Mouse (Mus musculus) ES-E14 (cell line): ENCODE results near the gene Pif1. TPM values are rescaled to one million over a fixed set of nuclear protein-coding genes. Genes with fewer than 3 reads are reported as not detected.

Experiments used
- DNase-seq: peaks from one replicate; pipeline ENCODE4 v3.0.0-alpha.2; 2013; ENCODE audit warnings: low read depth, low spot score
- H3K27ac ChIP-seq: 2 replicates; pipeline ENCODE4 v1.5.1; 2012; ENCODE audit warnings: low read depth, mild to moderate bottlenecking, low read length, moderate library complexity, mixed read lengths; ENCODE audit not compliant: poor library complexity, insufficient read depth, severe bottlenecking
- H3K36me3 ChIP-seq: 2 replicates; pipeline ENCODE4 v1.6.1; 2012; ENCODE audit warnings: mild to moderate bottlenecking, low read length, moderate library complexity, mixed read lengths; ENCODE audit not compliant: control insufficient read depth, poor library complexity, insufficient read depth, severe bottlenecking
- H3K4me1 ChIP-seq, 2 experiments: fragments of 150-350 bp in 1 of 2; sonication (generic) in 1 of 2; 2 replicates each; pipeline ENCODE4 v1.6.1; 2012; ENCODE audit warnings: low read length in 2 of 2, mild to moderate bottlenecking in 1 of 2, mixed read lengths in 1 of 2; ENCODE audit not compliant: control insufficient read depth in 2 of 2, insufficient read depth in 2 of 2, poor library complexity in 1 of 2
- H3K4me3 ChIP-seq, 2 experiments: fragments of 150-350 bp in 1 of 2; sonication (generic) in 1 of 2; 2 replicates each; pipeline ENCODE4 v1.5.1; 2012; ENCODE audit warnings: low read length in 2 of 2, low read depth in 1 of 2, mild to moderate bottlenecking in 1 of 2, mixed read lengths in 1 of 2; ENCODE audit not compliant: insufficient read depth in 1 of 2, poor library complexity in 1 of 2, severe bottlenecking in 1 of 2
- H3K9ac ChIP-seq: 2 replicates; pipeline ENCODE4 v1.6.1; 2012; ENCODE audit warnings: low read depth, mild to moderate bottlenecking, low read length, mixed read lengths; ENCODE audit not compliant: poor library complexity, insufficient read depth, severe bottlenecking
- H3K9me3 ChIP-seq: fragments of 150-350 bp; sonication (generic); 2 replicates; pipeline ENCODE4 v1.6.1; 2012; ENCODE audit warnings: low read depth, mild to moderate bottlenecking, low read length; ENCODE audit not compliant: control insufficient read depth, insufficient read depth
- CHD2 ChIP-seq: IDR thresholded peaks from 2 replicates; pipeline ENCODE4 v1.6.1; 2014; ENCODE audit warnings: mild to moderate bottlenecking, low read depth, low read length, inconsistent platforms
- HCFC1 ChIP-seq: IDR thresholded peaks from 2 replicates; pipeline ENCODE4 v1.6.1; 2012; ENCODE audit warnings: low read length, inconsistent platforms, borderline replicate concordance; ENCODE audit not compliant: insufficient read depth
- MAFK ChIP-seq: IDR thresholded peaks from 2 replicates; pipeline ENCODE4 v1.6.1; 2014; ENCODE audit warnings: mild to moderate bottlenecking, low read depth, low read length, inconsistent platforms; ENCODE audit not compliant: insufficient read depth
- ZC3H11A ChIP-seq: IDR thresholded peaks from 2 replicates; pipeline ENCODE4 v1.6.1; 2012; ENCODE audit warnings: low read depth, mild to moderate bottlenecking, inconsistent platforms, low read length, borderline replicate concordance
- ZNF384 ChIP-seq: IDR thresholded peaks from 2 replicates; pipeline ENCODE4 v1.6.1; 2012; ENCODE audit warnings: low read depth, low read length, inconsistent platforms
- in situ Hi-C, 2 experiments: fragments of 600-800 bp; cut with MboI; formaldehyde crosslinking; loops; one replicate each; pipeline ENCODE4 v1.15.1; 2025; ENCODE audit warnings: low sequenced_read_pairs in 2 of 2, inconsistent platforms in 1 of 2; ENCODE audit not compliant: unreplicated experiment in 2 of 2
- total RNA-seq: library from RNA; depleted of rRNA; stranded (reverse); fragments of 300-350 nt; gene quantifications from 2 replicates; pipeline ENCODE4 v1.2.3, GENCODE M21; 2012

The Pif1 gene
- total RNA-seq, 1 experiment: 31.8 TPM

DNA sequence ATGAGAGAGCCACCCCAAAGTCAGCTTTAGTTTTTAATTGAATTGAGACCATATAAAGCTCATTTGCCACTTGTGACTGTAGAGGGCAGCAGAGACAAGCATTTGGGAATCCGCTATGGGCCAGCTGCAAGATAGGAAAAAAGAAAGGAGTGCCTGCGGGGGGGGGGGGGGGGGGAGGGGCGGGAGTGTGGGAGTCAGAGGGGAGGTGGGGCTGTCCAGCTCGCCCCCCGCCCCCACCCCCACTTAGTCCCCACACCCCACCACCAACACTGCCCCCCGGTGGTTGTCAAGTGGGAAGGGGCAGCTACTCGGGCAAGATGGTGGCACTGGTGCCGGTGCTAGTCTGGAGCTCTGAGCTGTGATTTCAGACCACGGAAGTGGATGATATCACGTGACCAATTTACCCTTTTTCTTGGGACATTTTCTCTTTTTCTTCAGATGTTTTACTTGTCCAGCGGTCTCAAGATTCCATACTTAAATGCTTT lies 11.8 kb downstream of the Pif1 start:
- peaks cover 9% of the 10 kb centered on the region for H3K36me3 ChIP-seq
- peak; percentile 66 for DNase-seq
- peak overlapping the region; percentile 18; the same call in 1 of the 2 replicates for H3K27ac ChIP-seq
- H3K4me3 ChIP-seq: no peak overlapping the region
- no peak overlapping the region for H3K9ac ChIP-seq
- in situ Hi-C loops: no loop called here
- TF ChIP-seq MAFK: no peak
- no peak for TF ChIP-seq HCFC1
- TF ChIP-seq ZC3H11A: peak; percentile 41; the same call in 1 of the 2 replicates
- TF ChIP-seq ZNF384: no peak
- no peak for TF ChIP-seq CHD2
- H3K4me1 ChIP-seq: peaks cover 3% of the 10 kb centered on the region in 2 experiments; a peak in 2 of 4 replicates
- H3K9me3 ChIP-seq: no peaks in the 10 kb centered on the region

- peak; percentile 88 for TF ChIP-seq ZNF384
- no peak for TF ChIP-seq ZC3H11A
- TF ChIP-seq HCFC1: no peak
- no peaks in the 10 kb centered on the region for H3K36me3 ChIP-seq
- peaks cover 0 to 6% of the 10 kb centered on the region in 2 experiments; a peak in 2 of 4 replicates for H3K4me1 ChIP-seq
- H3K4me3 ChIP-seq: no peak overlapping the region
- no peak for DNase-seq
- in situ Hi-C loops: loop anchor here (10.0 kb wide), 2 partner anchors 64 to 254 kb away; partner anchors contain the start of gene Oaz2 (in 2 of the 2)
- H3K9me3 ChIP-seq: no peaks in the 10 kb centered on the region
- H3K9ac ChIP-seq: no peak overlapping the region; the same call in 1 of the 2 replicates
- no peak overlapping the region; the same call in 1 of the 2 replicates for H3K27ac ChIP-seq
These were observed 14.0 kb downstream of the Pif1 start for GRCm38 (mm10) chr9:65600951-65601350.

DNA sequence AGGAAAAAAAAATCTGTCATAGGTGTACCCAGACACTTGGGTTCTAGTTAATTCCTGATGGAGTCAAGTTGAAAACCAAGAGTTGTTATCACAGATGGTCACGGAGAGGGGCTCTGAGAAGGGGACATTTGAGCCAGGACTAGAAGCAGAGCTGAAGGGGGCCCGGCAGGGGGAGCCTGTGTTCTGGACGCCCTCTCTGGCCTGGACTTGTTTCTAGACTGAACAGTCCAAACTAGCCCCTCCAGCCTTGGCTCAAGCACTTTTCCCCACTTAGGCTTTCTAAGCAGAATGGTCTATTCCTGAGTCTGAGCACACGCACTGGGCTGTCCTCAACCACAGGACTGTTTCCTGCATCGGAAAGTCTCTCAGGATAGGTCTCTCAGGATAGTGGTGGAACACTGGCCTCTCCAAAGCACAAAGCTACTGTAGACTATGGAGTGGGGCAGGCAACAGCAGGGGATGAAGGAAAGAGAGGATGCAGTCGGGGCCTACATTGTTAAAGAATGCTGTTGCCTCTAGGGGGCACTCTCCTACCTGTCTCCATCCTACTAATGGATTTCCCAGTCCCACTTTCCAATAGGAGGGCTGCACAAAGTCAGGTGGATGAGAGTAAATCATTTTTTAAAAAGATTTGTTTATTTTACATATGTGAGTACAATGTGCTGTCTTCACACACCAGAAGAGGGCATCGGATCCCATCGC lies 16.6 kb downstream of the Pif1 start:
- Histone ChIP-seq H3K9ac (peak overlapping the region; percentile 21; the same call in 1 of the 2 replicates), H3K4me1 (peaks cover 3 to 6% of the 10 kb centered on the region in 2 experiments), H3K36me3 (no peaks in the 10 kb centered on the region), H3K9me3 (no peaks in the 10 kb centered on the region), H3K27ac (peak overlapping the region; percentile 9; the same call in 1 of the 2 replicates), H3K4me3 (no peak overlapping the region)
- DNase-seq: peak; percentile 56
- in situ Hi-C loops: loop anchor here (10.0 kb wide), 2 partner anchors 61 to 251 kb away; partner anchors contain the start of gene Oaz2 (in 2 of the 2)
- TF ChIP-seq ZNF384: no peak
- TF ChIP-seq ZC3H11A: no peak
- TF ChIP-seq MAFK: no peak
- TF ChIP-seq HCFC1: no peak
- no peak for TF ChIP-seq CHD2

DNA sequence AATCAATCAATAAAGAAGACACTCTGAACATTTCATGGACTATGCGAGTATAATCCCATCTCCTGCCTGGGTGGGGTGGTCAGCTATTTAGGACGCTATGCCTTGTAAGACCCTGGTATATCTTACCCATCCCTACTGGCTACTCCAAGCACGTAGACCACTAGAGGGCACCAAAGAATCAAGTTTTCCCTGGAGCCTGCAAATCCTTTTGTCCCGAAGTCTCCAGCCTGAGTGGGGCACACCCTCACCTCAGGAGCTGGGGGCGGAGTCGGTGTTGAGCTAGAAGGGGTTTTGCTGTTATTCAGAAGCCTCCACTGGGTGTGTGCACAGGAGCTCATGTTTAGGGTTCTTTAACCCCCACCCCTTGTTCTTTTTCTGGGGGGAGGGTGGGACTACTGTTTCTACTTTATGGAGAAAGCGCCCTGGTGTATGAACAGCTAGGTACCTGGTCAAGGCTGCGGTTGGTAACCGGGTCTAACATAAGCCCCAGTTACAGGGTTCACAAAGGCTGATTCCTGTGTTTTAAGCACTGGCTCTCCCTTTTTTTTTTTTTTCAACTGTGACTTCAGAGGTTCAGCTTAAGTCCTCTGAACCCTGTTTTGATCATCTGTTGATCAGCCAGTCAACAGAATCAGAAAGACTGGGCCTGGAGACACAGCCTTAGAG lies 18.6 kb downstream of the Pif1 start:
- Histone ChIP-seq H3K27ac (peak overlapping the region; percentile 77), H3K36me3 (no peaks in the 10 kb centered on the region), H3K9ac (peak overlapping the region; percentile 29; the same call in 1 of the 2 replicates), H3K9me3 (no peaks in the 10 kb centered on the region), H3K4me3 (peak overlapping the region in 1 of 2 experiments; percentile 54; a peak in 2 of 4 replicates), H3K4me1 (peaks cover 3% of the 10 kb centered on the region in 2 experiments; a peak in 3 of 4 replicates)
- in situ Hi-C loops: loop anchor here (10.0 kb wide), 2 partner anchors 59 to 249 kb away; partner anchors contain the start of gene Oaz2 (in 2 of the 2)
- DNase-seq: peak; percentile 98
- TF ChIP-seq HCFC1: no peak
- peak; percentile 62; the same call in 1 of the 2 replicates for TF ChIP-seq ZNF384
- no peak for TF ChIP-seq CHD2
- TF ChIP-seq MAFK: no peak
- TF ChIP-seq ZC3H11A: peak; percentile 90
